Mouse (Mus musculus): Measurements from ENCODE around the gene Agap3.

Gene Agap3

GRCm38 (mm10) chr5:24474723-24475261, 22.8 kb downstream of the Agap3 start:
- DNase-seq (ENCODE audit: low read depth, low spot score) = no peak

- no peak for DNase-seq (ENCODE audit: low read depth, low spot score)
These were observed 23.7 kb downstream of the Agap3 start for GRCm38 (mm10) chr5:24475476-24476241.

GRCm38 (mm10) chr5:24477909-24478308, 25.9 kb downstream of the Agap3 start:
- no peak for DNase-seq (ENCODE audit: low read depth, low spot score)

- DNase-seq (ENCODE audit: low read depth, low spot score) = peak; percentile 66
These were observed 29.7 kb downstream of the Agap3 start for GRCm38 (mm10) chr5:24481647-24482046.

- DNase-seq (ENCODE audit: low read depth, low spot score) = no peak
These were observed 30.5 kb downstream of the Agap3 start for GRCm38 (mm10) chr5:24482247-24483079.

- DNase-seq (ENCODE audit: low read depth, low spot score) = peak; percentile 61
These were observed 31.3 kb downstream of the Agap3 start for GRCm38 (mm10) chr5:24483326-24483725.

- DNase-seq (ENCODE audit: low read depth, low spot score) = no peak
These were observed 33.0 kb downstream of the Agap3 start for GRCm38 (mm10) chr5:24484963-24485362.

GRCm38 (mm10) chr5:24486097-24486496, 34.1 kb downstream of the Agap3 start:
- no peak for DNase-seq (ENCODE audit: low read depth, low spot score)

- DNase-seq (ENCODE audit: low read depth, low spot score) = no peak
These were observed 34.8 kb downstream of the Agap3 start for GRCm38 (mm10) chr5:24486738-24487137.

- DNase-seq (ENCODE audit: low read depth, low spot score) = no peak
These were observed 38.5 kb downstream of the Agap3 start for GRCm38 (mm10) chr5:24490413-24490920.

- no peak for DNase-seq (ENCODE audit: low read depth, low spot score)
These were observed 40.7 kb downstream of the Agap3 start for GRCm38 (mm10) chr5:24492546-24493285.

- no peak for DNase-seq (ENCODE audit: low read depth, low spot score)
These were observed 43.0 kb downstream of the Agap3 start for GRCm38 (mm10) chr5:24495019-24495418.

- no peak for DNase-seq (ENCODE audit: low read depth, low spot score)
These were observed 44.8 kb downstream of the Agap3 start for GRCm38 (mm10) chr5:24496756-24497155.

GRCm38 (mm10) chr5:24497526-24497925, 45.5 kb downstream of the Agap3 start:
- DNase-seq (ENCODE audit: low read depth, low spot score) = no peak

GRCm38 (mm10) chr5:24499113-24499512, 47.1 kb downstream of the Agap3 start:
- no peak for DNase-seq (ENCODE audit: low read depth, low spot score)

GRCm38 (mm10) chr5:24500851-24501250, 48.9 kb downstream of the Agap3 start:
- no peak for DNase-seq (ENCODE audit: low read depth, low spot score)

- DNase-seq (ENCODE audit: low read depth, low spot score) = no peak
These were observed 50.8 kb downstream of the Agap3 start for GRCm38 (mm10) chr5:24502786-24503185.

GRCm38 (mm10) chr5:24505513-24505912, 53.5 kb downstream of the Agap3 start:
- no peak for DNase-seq (ENCODE audit: low read depth, low spot score)

- DNase-seq (ENCODE audit: low read depth, low spot score) = no peak
These were observed 56.4 kb downstream of the Agap3 start for GRCm38 (mm10) chr5:24508406-24508805.

- no peak for DNase-seq (ENCODE audit: low read depth, low spot score)
These were observed 58.7 kb downstream of the Agap3 start for GRCm38 (mm10) chr5:24510635-24511034.

- peak; percentile 64 for DNase-seq (ENCODE audit: low read depth, low spot score)
These were observed 60.3 kb downstream of the Agap3 start for GRCm38 (mm10) chr5:24512271-24512670.

GRCm38 (mm10) chr5:24521366-24521765, 69.4 kb downstream of the Agap3 start:
- no peak for DNase-seq (ENCODE audit: low read depth, low spot score)
